Mouse (Mus musculus) megakaryocyte, embryonic 14.5 days (primary cell): Measurements from ENCODE around the gene Otud7a.

Experiments
- FLI1 ChIP-seq: IDR thresholded peaks from 2 replicates; pipeline ENCODE4 v1.6.1; 2012; ENCODE audit warnings: low read length, inconsistent platforms, mixed read lengths
- GATA1 ChIP-seq: IDR thresholded peaks from 3 replicates; pipeline ENCODE4 v1.6.1; 2012; ENCODE audit warnings: mixed read lengths, low read length, inconsistent platforms, borderline replicate concordance

GRCm38 (mm10) chr7:63729605-63730004 is 285.1 kb downstream of the Otud7a start:
- TF ChIP-seq GATA1 = no peak
- TF ChIP-seq FLI1 = no peak
